Mouse (Mus musculus) MEL (cell line): ENCODE results near the gene Ces1f. TPM values are rescaled to one million over a fixed set of nuclear protein-coding genes. Genes with fewer than 3 reads are reported as not detected.

Experiments used
- DNase-seq: peaks from one replicate; pipeline ENCODE4 v3.0.0; 2011; ENCODE audit warnings: low read depth, low spot score
- H3K27ac ChIP-seq: 2 replicates; pipeline ENCODE4 v1.5.1; 2012; ENCODE audit warnings: low read depth, mild to moderate bottlenecking, control low read depth, low read length, moderate library complexity; ENCODE audit not compliant: control insufficient read depth
- H3K27me3 ChIP-seq, 2 experiments: fragments of 150-350 bp in 1 of 2; sonication (generic) in 1 of 2; 2 replicates each; pipeline ENCODE4 v1.6.1; 2012; ENCODE audit warnings: low read length in 2 of 2, mild to moderate bottlenecking in 2 of 2, improper control_type of control experiment in 1 of 2, moderate library complexity in 1 of 2; ENCODE audit not compliant: insufficient read depth in 2 of 2, control insufficient read depth in 1 of 2
- H3K36me3 ChIP-seq, 2 experiments: 2 replicates each; pipeline ENCODE4 v1.6.1; 2012 to 2014; ENCODE audit warnings: low read length in 2 of 2, improper control_type of control experiment in 1 of 2, inconsistent platforms in 1 of 2, mild to moderate bottlenecking in 1 of 2; ENCODE audit not compliant: insufficient read depth in 2 of 2, control insufficient read depth in 1 of 2
- H3K4me1 ChIP-seq, 2 experiments: fragments of 150-350 bp in 1 of 2; sonication (generic) in 1 of 2; 2 replicates each; pipeline ENCODE4 v1.6.1; 2012; ENCODE audit warnings: low read length in 2 of 2, improper control_type of control experiment in 1 of 2, mild to moderate bottlenecking in 1 of 2; ENCODE audit not compliant: insufficient read depth in 2 of 2, control insufficient read depth in 1 of 2
- H3K4me3 ChIP-seq, 2 experiments: fragments of 150-350 bp in 1 of 2; sonication (generic) in 1 of 2; 2 replicates each; pipeline ENCODE4 v1.5.1; 2012; ENCODE audit warnings: low read depth in 2 of 2, low read length in 2 of 2, mild to moderate bottlenecking in 2 of 2, moderate library complexity in 2 of 2, control low read depth in 1 of 2, improper control_type of control experiment in 1 of 2; ENCODE audit not compliant: control insufficient read depth in 1 of 2, insufficient read depth in 1 of 2
- H3K79me2 ChIP-seq: 2 replicates; pipeline ENCODE4 v1.6.1; 2012; ENCODE audit warnings: mild to moderate bottlenecking, low read length, moderate library complexity; ENCODE audit not compliant: control insufficient read depth, poor library complexity, insufficient read depth
- H3K9ac ChIP-seq: 2 replicates; pipeline ENCODE4 v1.6.1; 2012; ENCODE audit warnings: low read depth, mild to moderate bottlenecking, control low read depth, low read length, moderate library complexity; ENCODE audit not compliant: control insufficient read depth, poor library complexity, severe bottlenecking
- H3K9me3 ChIP-seq: fragments of 150-350 bp; sonication (generic); replicated peaks from 2 replicates; pipeline ENCODE4 v1.6.1; 2012; ENCODE audit warnings: mild to moderate bottlenecking, low read length, improper control_type of control experiment, moderate library complexity; ENCODE audit not compliant: insufficient read depth
- CHD1 ChIP-seq: IDR thresholded peaks from 2 replicates; pipeline ENCODE4 v1.6.1; 2012; ENCODE audit warnings: low read depth, mild to moderate bottlenecking, inconsistent platforms, low read length, improper control_type of control experiment
- CTCF ChIP-seq, 3 experiments: IDR thresholded peaks in 2 of 3; conservative IDR thresholded peaks in 1 of 3; 2 replicates each; pipeline ENCODE4 v1.5.1; 2011 to 2012; ENCODE audit warnings: low read length in 3 of 3, low read depth in 2 of 3, mild to moderate bottlenecking in 2 of 3, improper control_type of control experiment in 1 of 3, inconsistent platforms in 1 of 3, mixed read lengths in 1 of 3, moderate library complexity in 1 of 3; ENCODE audit not compliant: control insufficient read depth in 1 of 3, insufficient read depth in 1 of 3, poor library complexity in 1 of 3, severe bottlenecking in 1 of 3
- E2F4 ChIP-seq: IDR thresholded peaks from 2 replicates; pipeline ENCODE4 v1.6.1; 2011; ENCODE audit warnings: low read depth, low read length, improper control_type of control experiment, borderline replicate concordance
- ELF1 ChIP-seq: IDR thresholded peaks from 2 replicates; pipeline ENCODE4 v1.6.1; 2014; ENCODE audit warnings: low read depth, mild to moderate bottlenecking, inconsistent platforms, low read length, improper control_type of control experiment, moderate library complexity
- ETS1 ChIP-seq: IDR thresholded peaks from 2 replicates; pipeline ENCODE4 v1.6.1; 2012; ENCODE audit warnings: low read depth, mild to moderate bottlenecking, inconsistent platforms, low read length, improper control_type of control experiment, moderate library complexity
- GABPA ChIP-seq: IDR thresholded peaks from 2 replicates; pipeline ENCODE4 v1.6.1; 2012; ENCODE audit warnings: low read depth, mild to moderate bottlenecking, inconsistent platforms, low read length, improper control_type of control experiment, moderate library complexity
- GATA1 ChIP-seq: IDR thresholded peaks from 2 replicates; pipeline ENCODE4 v1.6.1; 2011; ENCODE audit warnings: low read depth, low read length, improper control_type of control experiment
- MAZ ChIP-seq: IDR thresholded peaks from 2 replicates; pipeline ENCODE4 v1.6.1; 2012; ENCODE audit warnings: low read depth, mild to moderate bottlenecking, inconsistent platforms, low read length, improper control_type of control experiment
- MEF2A ChIP-seq: IDR thresholded peaks from 2 replicates; pipeline ENCODE4 v1.6.1; 2014; ENCODE audit warnings: low read depth, mild to moderate bottlenecking, inconsistent platforms, low read length, improper control_type of control experiment; ENCODE audit not compliant: poor library complexity, insufficient replicate concordance, severe bottlenecking; ENCODE audit errors: extremely low read depth
- MXI1 ChIP-seq: IDR thresholded peaks from 2 replicates; pipeline ENCODE4 v1.6.1; 2011; ENCODE audit warnings: mild to moderate bottlenecking, low read depth, low read length, improper control_type of control experiment
- MYC ChIP-seq: IDR thresholded peaks from 2 replicates; pipeline ENCODE4 v1.6.1; 2011; ENCODE audit warnings: low read depth, mild to moderate bottlenecking, low read length, improper control_type of control experiment, moderate library complexity
- NELFE ChIP-seq: IDR thresholded peaks from 2 replicates; pipeline ENCODE4 v1.6.1; 2011; ENCODE audit warnings: low read depth, low read length, improper control_type of control experiment
- RAD21 ChIP-seq: IDR thresholded peaks from 2 replicates; pipeline ENCODE4 v1.6.1; 2011; ENCODE audit warnings: mild to moderate bottlenecking, low read depth, low read length, improper control_type of control experiment
- RCOR1 ChIP-seq: IDR thresholded peaks from 2 replicates; pipeline ENCODE4 v1.6.1; 2012; ENCODE audit warnings: low read depth, mild to moderate bottlenecking, inconsistent platforms, low read length, improper control_type of control experiment
- UBTF ChIP-seq: IDR thresholded peaks from 2 replicates; pipeline ENCODE4 v1.6.1; 2012; ENCODE audit warnings: low read depth, mild to moderate bottlenecking, inconsistent platforms, low read length, improper control_type of control experiment, moderate library complexity, borderline replicate concordance; ENCODE audit not compliant: insufficient read depth
- USF2 ChIP-seq, 2 experiments: IDR thresholded peaks; 2 replicates each; pipeline ENCODE4 v1.6.1; 2011 to 2012; ENCODE audit warnings: improper control_type of control experiment in 2 of 2, low read length in 2 of 2, borderline replicate concordance in 1 of 2, inconsistent platforms in 1 of 2, low read depth in 1 of 2, mild to moderate bottlenecking in 1 of 2; ENCODE audit not compliant: insufficient read depth in 1 of 2
- ZMIZ1 ChIP-seq: IDR thresholded peaks from 2 replicates; pipeline ENCODE4 v1.6.1; 2012; ENCODE audit warnings: low read depth, mild to moderate bottlenecking, inconsistent platforms, low read length, improper control_type of control experiment, moderate library complexity
- polyA plus RNA-seq, 2 experiments: library from polyadenylated mRNA; stranded (reverse) in 1 of 2; unstranded in 1 of 2; fragments of >175 nt in 1 of 2; fragments of >200 nt in 1 of 2; gene quantifications; 2 replicates each; pipeline versions ENCODE4 v1.2.1 to v1.2.4; 2012; ENCODE audit warnings: low replicate concordance in 2 of 2, low read depth in 1 of 2; ENCODE audit not compliant: insufficient read length in 2 of 2, insufficient read depth in 1 of 2, missing spikeins in 1 of 2
- total RNA-seq: library from RNA; depleted of rRNA; stranded (reverse); fragments of 300-350 nt; gene quantifications from 2 replicates; pipeline ENCODE4 v1.2.3, GENCODE M21; 2012; rRNA removed

Ces1f gene
- total and polyA plus RNA-seq, 3 experiments: 0.23 TPM; not detected in 2

DNA sequence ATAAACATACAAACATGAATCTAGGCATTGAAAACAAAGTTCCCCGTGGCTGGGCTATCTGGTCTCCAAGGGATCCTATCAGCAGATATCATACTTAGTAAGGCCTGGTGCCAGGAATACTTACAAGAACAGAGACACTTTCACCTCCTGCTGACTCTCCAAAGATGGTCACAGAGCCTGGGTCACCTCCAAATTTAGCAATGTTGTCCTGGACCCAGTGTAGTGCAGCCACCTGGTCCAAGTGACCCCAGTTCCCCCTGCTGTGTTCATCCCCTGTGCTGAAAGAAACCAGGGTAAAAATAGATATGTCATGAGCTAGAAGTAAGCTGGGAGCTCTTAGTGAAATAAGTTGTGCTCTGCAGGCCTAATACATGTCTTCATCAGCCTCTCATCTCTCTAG is 62.2 kb downstream of the Ces1f start:
- Histone ChIP-seq H3K9ac (no peak overlapping the region), H3K4me3 (no peak overlapping the region)

DNA sequence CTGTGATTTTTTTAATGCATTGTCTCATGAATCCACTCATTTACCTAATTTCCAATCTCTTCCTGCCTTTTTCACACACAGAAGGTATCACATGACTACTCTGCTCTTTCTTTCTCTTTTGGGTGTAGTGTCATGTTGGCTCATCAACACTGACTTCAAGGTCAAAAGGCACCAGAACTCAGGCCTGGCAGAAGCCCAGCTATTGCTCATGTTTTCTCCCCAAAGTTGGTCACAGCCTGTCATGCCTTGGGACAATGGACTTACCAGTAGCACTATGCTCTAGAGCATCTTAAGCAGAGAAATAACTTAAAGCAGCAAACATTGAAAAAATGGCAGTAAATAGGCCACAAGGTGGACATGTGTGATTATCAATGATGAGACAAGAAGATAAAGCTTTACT is 68.5 kb downstream of the Ces1f start:
- Histone ChIP-seq H3K4me3 (no peak overlapping the region), H3K79me2 (no peaks in the 10 kb centered on the region), H3K9ac (no peak overlapping the region), H3K36me3 (no peaks in the 10 kb centered on the region), H3K9me3 (no peaks in the 10 kb centered on the region), H3K27ac (no peak overlapping the region), H3K27me3 (no peaks in the 10 kb centered on the region), H3K4me1 (no peaks in the 10 kb centered on the region)
- DNase-seq: no peak
- TF ChIP-seq RCOR1: no peak
- no peak for TF ChIP-seq MYC
- no peak for TF ChIP-seq ELF1
- TF ChIP-seq MEF2A: no peak
- TF ChIP-seq ETS1: no peak
- no peak for TF ChIP-seq E2F4

More for the DNA sequence above, 62.2 kb downstream of the Ces1f start:
- H3K36me3 ChIP-seq: no peaks in the 10 kb centered on the region
- H3K4me1 ChIP-seq: no peaks in the 10 kb centered on the region
- H3K27me3 ChIP-seq: no peaks in the 10 kb centered on the region
- no peaks in the 10 kb centered on the region for H3K9me3 ChIP-seq
- H3K27ac ChIP-seq: no peak overlapping the region
- no peak for DNase-seq
- TF ChIP-seq MXI1: no peak
- TF ChIP-seq NELFE: no peak
- TF ChIP-seq ELF1: no peak
- no peak for TF ChIP-seq CHD1
- TF ChIP-seq GATA1: no peak
- no peak for TF ChIP-seq USF2 (IDR thresholded peaks at IDR 0.05; ENCODE audit: borderline replicate concordance in 1 of 2, insufficient read depth in 1 of 2, low read depth in 1 of 2, low read length in 2 of 2)
- no peak for TF ChIP-seq MAZ
- no peak for TF ChIP-seq CTCF (IDR thresholded peaks at IDR 0.05 in 2 of 3, conservative IDR thresholded peaks at IDR 0.05 in 1 of 3; ENCODE audit: control insufficient read depth in 1 of 3, insufficient read depth in 1 of 3, low read depth in 2 of 3, low read length in 3 of 3, poor library complexity in 1 of 3, severe bottlenecking in 1 of 3)
- TF ChIP-seq GABPA: no peak
- no peak for TF ChIP-seq RAD21
- TF ChIP-seq UBTF: no peak
- no peak for TF ChIP-seq ZMIZ1
- H3K79me2 ChIP-seq: no peaks in the 10 kb centered on the region

Other genes starting within 250 kb of the Ces1f start
- gene Ces1a, start 231.6 kb downstream of the Ces1f start, total RNA-seq: not detected in 2 replicates
- not detected for gene Ces1a, start 231.6 kb downstream of the Ces1f start, polyA plus RNA-seq
- gene Ces1b, start 199.7 kb downstream of the Ces1f start, total RNA-seq: not detected in 2 replicates
- gene Ces1b, start 199.7 kb downstream of the Ces1f start, polyA plus RNA-seq: not detected
- not detected in 2 replicates for gene Ces1c, start 148.5 kb downstream of the Ces1f start, total RNA-seq
- not detected for gene Ces1c, start 148.5 kb downstream of the Ces1f start, polyA plus RNA-seq
- not detected in 2 replicates for gene Ces1d, start 81.9 kb downstream of the Ces1f start, total RNA-seq
- gene Ces1d, start 81.9 kb downstream of the Ces1f start, polyA plus RNA-seq: not detected
- not detected in 2 replicates for gene Ces1e, start 50.1 kb downstream of the Ces1f start, total RNA-seq
- not detected for gene Ces1e, start 50.1 kb downstream of the Ces1f start, polyA plus RNA-seq
- gene Ces1g, start 57.6 kb upstream of the Ces1f start, total RNA-seq: not detected in 2 replicates
- gene Ces1g, start 57.6 kb upstream of the Ces1f start, polyA plus RNA-seq: not detected
- gene Ces1h, start 100.0 kb upstream of the Ces1f start, total RNA-seq: not detected in 2 replicates
- not detected for gene Ces1h, start 100.0 kb upstream of the Ces1f start, polyA plus RNA-seq